Mouse (Mus musculus) megakaryocyte, embryonic 14.5 days (primary cell): ENCODE data around the gene Stxbp5.

ENCODE experiments used
- FLI1 ChIP-seq: IDR thresholded peaks from 2 replicates; pipeline ENCODE4 v1.6.1; 2012; ENCODE audit warnings: low read length, inconsistent platforms, mixed read lengths
- GATA1 ChIP-seq: IDR thresholded peaks from 3 replicates; pipeline ENCODE4 v1.6.1; 2012; ENCODE audit warnings: mixed read lengths, low read length, inconsistent platforms, borderline replicate concordance

GRCm38 (mm10) chr10:9901071-9901696 is at the start of gene Stxbp5:
- TF ChIP-seq GATA1, result no peak
- no peak for TF ChIP-seq FLI1
